In the genomic region with DNA sequence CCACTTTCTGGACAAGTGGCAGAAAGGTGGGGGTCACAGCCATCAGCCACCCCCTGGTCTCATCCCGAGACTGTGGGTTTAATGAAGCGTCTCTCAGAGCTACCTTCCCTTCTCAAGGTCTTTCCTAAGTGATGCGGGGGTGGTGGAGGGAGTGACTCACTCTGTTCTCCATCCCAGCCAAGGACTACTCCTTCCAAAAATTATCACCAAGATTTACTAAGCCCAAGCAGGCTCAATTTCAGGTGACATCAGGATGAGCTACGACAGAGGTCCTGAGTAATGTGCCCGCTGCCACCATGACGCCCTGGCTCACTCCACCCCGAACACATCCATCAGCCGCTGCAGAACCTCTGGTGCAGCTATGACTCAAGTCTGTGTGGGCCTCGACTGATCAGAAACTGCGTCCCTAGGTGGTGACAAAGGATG, we compare ENCODE assay signal across 16 mouse cellular contexts. TPM values are rescaled to one million over a fixed set of nuclear protein-coding genes. Genes with fewer than 3 reads are reported as not detected.
DNase-seq lines count a peak whose midpoint lies in the region; ATAC-seq lines count a peak whose summit lies in the region.
"Had no signal": no experiment of that assay in that cellular context is flagged by ENCODE, and none has a peak within 500 bp of the region (broad histone marks: within the 10 kb centered on the region; RNA-seq: fewer than 3 reads in every experiment).

No protein-coding gene starts in this region.

- intact Hi-C loops in left cerebral cortex, postnatal 4 days (cut with DNase I), result no loop called here

- 84% methylated on average over 10 of the region's 10 CpGs for WGBS in forebrain, embryonic 14.5 days
- 87% methylated on average over 10 of the region's 10 CpGs for WGBS in forebrain, embryonic 10.5 days
- 89% methylated on average over 10 of the region's 10 CpGs for WGBS in limb, embryonic 13.5 days

- peaks cover 10% of the 10 kb centered on the region; the same call in 1 of the 2 replicates for H3K4me1 ChIP-seq in forebrain, embryonic 14.5 days (ENCODE audit: control insufficient read depth, insufficient read depth, low read length)
- peaks cover 70% of the 10 kb centered on the region for H3K4me1 ChIP-seq in forebrain, embryonic 10.5 days
- peaks cover 71% of the 10 kb centered on the region for H3K4me1 ChIP-seq in limb, embryonic 13.5 days

- H3K36me3 ChIP-seq in forebrain, embryonic 14.5 days (ENCODE audit: control insufficient read depth, insufficient read depth, low read length), result no peaks in the 10 kb centered on the region
- H3K36me3 ChIP-seq in forebrain, embryonic 10.5 days (replicated peaks), result peaks cover 26% of the 10 kb centered on the region
- H3K36me3 ChIP-seq in limb, embryonic 13.5 days, result peaks cover 5% of the 10 kb centered on the region
- H3K36me3 ChIP-seq: neural tube, embryonic 12.5 days had no signal

- no peak overlapping the region for H3K4me2 ChIP-seq in forebrain, embryonic 14.5 days (ENCODE audit: low read length)
- 0 out of 2 replicates have a peak overlapping the region, but pooled peaks have one; percentile 14 for H3K4me2 ChIP-seq in limb, embryonic 13.5 days (replicated peaks)
- H3K4me2 ChIP-seq: midbrain, embryonic 12.5 days had no signal

- peak overlapping the region; percentile 25; the same call in 1 of the 2 replicates for H3K9ac ChIP-seq in forebrain, embryonic 14.5 days (ENCODE audit: low read length)
- H3K9ac ChIP-seq in limb, embryonic 13.5 days, result peak overlapping the region; percentile 45
- H3K9ac ChIP-seq: midbrain, embryonic 12.5 days had no signal

- H3K4me3 ChIP-seq in forebrain, embryonic 14.5 days (ENCODE audit: low read depth, low read length), result no peak overlapping the region
- H3K4me3 ChIP-seq in forebrain, embryonic 10.5 days, result no peak overlapping the region
- no peak overlapping the region for H3K4me3 ChIP-seq in limb, embryonic 13.5 days
- H3K4me3 ChIP-seq: midbrain, embryonic 12.5 days; neural tube, embryonic 12.5 days had no signal

- no peak overlapping the region for H3K27ac ChIP-seq in forebrain, embryonic 14.5 days (ENCODE audit: low read depth, low read length)
- no peak overlapping the region for H3K27ac ChIP-seq in forebrain, embryonic 10.5 days
- no peak overlapping the region for H3K27ac ChIP-seq in limb, embryonic 13.5 days
- H3K27ac ChIP-seq: neural tube, embryonic 12.5 days had no signal

- ATAC-seq in forebrain, embryonic 14.5 days, result no peak
- ATAC-seq in limb, embryonic 13.5 days (ENCODE audit: low FRiP score, low read depth), result no peak

- H3K9me3 ChIP-seq in forebrain, embryonic 14.5 days (replicated peaks; ENCODE audit: control insufficient read depth, low read length), result no peaks in the 10 kb centered on the region
- no peaks in the 10 kb centered on the region for H3K9me3 ChIP-seq in forebrain, embryonic 10.5 days
- no peaks in the 10 kb centered on the region for H3K9me3 ChIP-seq in limb, embryonic 13.5 days
- H3K9me3 ChIP-seq: midbrain, embryonic 12.5 days; neural tube, embryonic 12.5 days had no signal

- H3K27me3 ChIP-seq in forebrain, embryonic 14.5 days (replicated peaks; ENCODE audit: control insufficient read depth, insufficient read depth, low read length), result no peaks in the 10 kb centered on the region
- peaks cover 14% of the 10 kb centered on the region; the same call in 1 of the 2 replicates for H3K27me3 ChIP-seq in forebrain, embryonic 10.5 days (ENCODE audit: poor library complexity, severe bottlenecking)
- 0 out of 2 replicates have a peak, but pooled peaks cover 2% of the 10 kb centered on the region for H3K27me3 ChIP-seq in limb, embryonic 13.5 days
- H3K27me3 ChIP-seq: neural tube, embryonic 12.5 days had no signal

- DNase-seq in forebrain, embryonic 14.5 days (ENCODE audit: low spot score), result no peak
- DNase-seq in forebrain, embryonic 10.5 days (ENCODE audit: extremely low spot score, low spot score), result no peak
- peak; percentile 60 for DNase-seq in left cerebral cortex, adult 11 months (ENCODE audit: low spot score)
- no peak for DNase-seq in left cerebral cortex, postnatal 4 days
- DNase-seq in adrenal gland, adult 8-10 months, result peak; percentile 80
- DNase-seq in spleen, postnatal 14 days (ENCODE audit: low spot score in 2 of 2), result no peak
- DNase-seq in gastrocnemius, postnatal 25 days, result no peak
- DNase-seq: cerebellum, adult 18-20 months; gastrocnemius, postnatal 14 days; liver; lung, postnatal 10 days had no signal

RNA-seq across cellular contexts. Expression of a gene that starts 2.5 kb away (rescaled TPM):
- polyA plus RNA-seq in forebrain, embryonic 14.5 days (2014; fragmentation: Nextera tagmentation; extraction: Ambion mirVana), result 360 and 385 TPM in 2 replicates
- polyA plus RNA-seq in forebrain, embryonic 10.5 days (2016; fragmentation: Nextera tagmentation; extraction: Ambion mirVana), result 394 and 405 TPM in 2 replicates
- 100 to 1,000 TPM; 170 to 186 TPM for total RNA-seq in left cerebral cortex, postnatal 4 days (2021)
- total RNA-seq in adrenal gland, adult 8-10 months (2022), result 100 to 1,000 TPM; 252 to 380 (median 304) TPM
- 329 and 338 TPM in 2 replicates for polyA plus RNA-seq in limb, embryonic 13.5 days (2015; fragmentation: Nextera tagmentation; extraction: Ambion mirVana)
- 100 to 1,000 TPM; 356 to 366 TPM for total RNA-seq in gastrocnemius, postnatal 25 days (2021)

RNA-seq across cellular contexts. Expression of a gene that starts 36.3 kb away (rescaled TPM):
- 0.21 and 0.28 TPM in 2 replicates for polyA plus RNA-seq in forebrain, embryonic 14.5 days (2014; fragmentation: Nextera tagmentation; extraction: Ambion mirVana)
- polyA plus RNA-seq in forebrain, embryonic 10.5 days (2016; fragmentation: Nextera tagmentation; extraction: Ambion mirVana), result 0.06 TPM in 1 of 2 replicates, not detected in the other
- total RNA-seq in left cerebral cortex, postnatal 4 days (2021), result not detected
- total RNA-seq in adrenal gland, adult 8-10 months (2022), result 1 to 10 TPM in 3 of 4 experiments, under 1 TPM in 1; 0.49 to 1.8 (median 1.3) TPM
- 0.38 and 0.55 TPM in 2 replicates for polyA plus RNA-seq in limb, embryonic 13.5 days (2015; fragmentation: Nextera tagmentation; extraction: Ambion mirVana)
- total RNA-seq in gastrocnemius, postnatal 25 days (2021), result 10 to 100 TPM; 73.4 to 94.9 TPM
- polyA plus RNA-seq: intestine, embryonic 14.5 days; small intestine, adult 2 months had no signal

Comparison
In these comparisons a context has a peak if more than half of its experiments do, and no peak if none do; other contexts are left out.
1. DNase-seq: peak in left cerebral cortex, adult 11 months (single experiment) and adrenal gland, adult 8-10 months (single experiment); none in forebrain, embryonic 14.5 days (single experiment), forebrain, embryonic 10.5 days (single experiment), left cerebral cortex, postnatal 4 days (single experiment), spleen, postnatal 14 days (0 of 2) and gastrocnemius, postnatal 25 days (single experiment).
2. RNA of a gene that starts 36.3 kb away (total RNA-seq): 73.4 to 94.9 TPM in gastrocnemius, postnatal 25 days; 0.49 to 1.8 TPM in adrenal gland, adult 8-10 months and not detected in left cerebral cortex, postnatal 4 days; every median in the first group is over 10 times any median in the second.